Mouse (Mus musculus): ENCODE data around the gene Tmem184b.

Tmem184b gene

DNA sequence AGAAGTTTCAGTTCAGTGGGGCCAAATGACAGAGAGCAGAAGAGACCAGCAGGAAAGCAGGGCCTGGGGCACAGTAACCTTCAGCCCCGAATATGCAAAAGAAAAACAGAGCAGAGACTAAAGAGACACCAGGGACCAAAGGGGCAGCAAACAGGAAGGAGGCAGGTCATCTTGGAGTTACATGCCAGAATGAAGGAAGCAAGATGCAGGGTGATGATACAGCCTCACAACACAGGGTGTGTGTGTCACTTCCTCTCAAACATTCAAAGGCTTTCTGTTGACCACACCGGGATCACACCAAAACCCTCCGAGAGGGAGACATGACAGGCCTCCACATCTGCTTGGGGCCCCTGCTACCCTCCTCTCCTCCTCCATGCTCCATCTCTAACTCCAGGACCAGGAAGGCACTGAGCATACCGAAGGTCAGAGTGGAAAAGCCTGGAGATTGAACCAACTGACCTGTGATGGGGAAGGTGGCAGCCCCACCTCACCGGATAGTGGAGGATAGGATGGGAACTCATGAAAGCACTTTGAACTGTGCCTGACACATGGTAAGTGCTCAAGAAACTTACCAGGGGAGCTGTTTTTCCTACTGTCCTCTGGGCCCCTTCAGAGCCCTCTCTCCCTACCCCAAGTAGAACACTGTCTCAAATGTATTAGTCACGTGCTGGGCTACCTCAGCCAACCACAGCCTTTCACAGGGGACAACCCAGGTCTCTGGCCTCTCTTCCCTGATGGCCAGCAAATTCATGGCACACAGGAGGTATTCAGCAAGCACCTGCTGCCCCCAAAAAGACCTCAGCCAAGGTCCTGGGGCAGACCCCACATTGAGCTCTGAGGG, 3.0 kb downstream of the Tmem184b start:
- in situ Hi-C loops (cut with MboI, MseI): loop anchor here (5.0 kb wide), 1 partner anchor 42 kb away; no protein-coding TSS in a partner anchor

DNA sequence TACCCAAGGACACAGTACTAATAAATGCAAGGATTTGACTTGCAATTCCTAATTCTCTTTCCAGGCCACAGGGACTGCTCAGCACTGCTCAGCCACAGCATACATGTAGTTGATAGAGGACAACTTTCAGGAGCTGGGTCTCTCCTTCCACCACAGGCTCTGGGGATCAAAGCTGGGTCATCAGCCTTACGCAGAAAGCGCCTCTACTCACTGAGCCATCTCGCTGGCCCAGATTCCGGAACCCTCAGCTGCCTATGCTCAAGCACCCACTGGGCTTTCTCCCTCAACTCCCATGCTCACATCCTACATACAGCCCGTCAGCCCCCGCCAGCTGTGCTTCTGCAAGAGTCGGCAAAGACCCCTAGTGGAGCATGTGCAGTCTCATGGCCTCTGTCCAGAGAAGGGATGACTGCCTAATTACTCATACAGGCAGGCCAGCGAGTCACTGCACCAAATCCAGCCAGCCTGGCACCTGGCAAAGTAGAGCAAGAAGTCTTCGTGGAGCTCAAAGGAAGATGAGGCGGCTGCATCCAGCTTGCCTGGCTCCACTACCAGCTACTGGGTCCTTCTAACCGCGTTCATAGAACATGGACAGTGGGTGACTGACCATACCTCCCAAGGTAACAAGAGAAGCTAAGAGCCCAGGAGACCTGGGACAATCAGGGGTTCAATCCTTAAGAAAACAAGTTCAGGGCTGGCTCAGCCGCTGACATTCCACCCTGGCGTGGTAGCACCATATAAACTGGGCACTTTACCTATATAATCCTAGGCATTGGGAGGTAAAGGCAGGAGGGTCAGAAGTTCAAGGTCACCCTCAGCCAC, 3.9 kb downstream of the Tmem184b start:
- in situ Hi-C loops (cut with MboI, MseI): loop anchor here (5.0 kb wide), 1 partner anchor 43 kb away; no protein-coding TSS in a partner anchor

DNA sequence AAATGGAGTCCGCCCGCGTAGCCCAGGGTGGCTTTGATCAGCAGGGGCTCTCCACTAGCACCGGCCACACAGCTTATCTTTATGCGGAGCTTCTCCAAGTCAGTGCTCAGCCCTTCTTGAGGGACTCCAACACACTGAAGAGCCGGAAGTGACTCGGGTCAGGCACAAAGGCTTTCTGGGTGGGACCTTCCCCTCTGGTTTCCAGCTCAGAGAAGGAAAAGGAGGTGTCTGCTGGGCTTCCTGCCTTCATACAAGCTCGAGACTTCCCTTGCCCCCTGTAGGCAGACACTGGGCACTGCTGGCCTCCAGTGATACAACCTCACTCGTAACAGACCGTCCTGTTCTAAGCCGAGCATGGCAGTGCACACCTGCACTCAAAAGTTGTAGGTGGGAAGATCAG, 6.6 kb downstream of the Tmem184b start:
- in situ Hi-C loops (cut with MboI, MseI): no loop called here

DNA sequence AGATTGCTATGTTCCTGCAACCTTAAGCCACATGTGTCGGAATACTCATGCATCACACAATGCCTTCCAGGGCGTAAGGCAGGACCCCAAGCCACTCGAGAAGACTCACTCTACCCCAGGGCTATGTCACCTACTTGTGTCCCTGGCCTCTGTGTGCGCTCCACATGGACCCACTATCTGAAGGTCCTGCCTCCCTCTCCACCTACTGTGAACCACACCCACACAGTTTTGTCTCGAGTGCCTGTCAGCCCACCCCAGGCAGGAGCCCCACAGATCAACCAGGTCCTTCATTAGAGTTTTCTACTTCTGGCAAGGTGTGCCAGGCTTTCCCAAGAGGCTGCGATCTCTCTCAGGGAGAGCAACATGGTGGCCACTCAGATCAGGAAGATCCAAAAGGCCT, 8.1 kb downstream of the Tmem184b start:
- in situ Hi-C loops (cut with MboI, MseI): no loop called here

DNA sequence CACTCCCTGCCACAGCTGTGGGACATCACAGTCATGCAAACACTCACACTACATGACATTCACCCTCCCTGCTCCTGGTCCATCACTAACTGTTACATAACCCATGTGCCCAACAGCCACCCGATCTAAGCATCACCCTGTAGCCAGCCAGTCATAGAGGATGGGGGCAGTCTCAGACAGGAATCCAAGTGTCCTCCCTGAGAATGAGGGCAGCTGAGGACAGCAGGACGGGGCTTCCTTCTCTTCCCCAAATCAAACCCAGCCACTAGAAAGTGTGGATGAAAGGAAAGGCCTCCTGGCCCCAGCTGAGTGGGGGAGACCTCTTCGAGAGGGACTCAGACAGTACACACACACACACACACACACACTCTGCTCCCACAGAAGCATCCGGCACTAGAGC, 8.5 kb downstream of the Tmem184b start:
- in situ Hi-C loops (cut with MboI, MseI): no loop called here

DNA sequence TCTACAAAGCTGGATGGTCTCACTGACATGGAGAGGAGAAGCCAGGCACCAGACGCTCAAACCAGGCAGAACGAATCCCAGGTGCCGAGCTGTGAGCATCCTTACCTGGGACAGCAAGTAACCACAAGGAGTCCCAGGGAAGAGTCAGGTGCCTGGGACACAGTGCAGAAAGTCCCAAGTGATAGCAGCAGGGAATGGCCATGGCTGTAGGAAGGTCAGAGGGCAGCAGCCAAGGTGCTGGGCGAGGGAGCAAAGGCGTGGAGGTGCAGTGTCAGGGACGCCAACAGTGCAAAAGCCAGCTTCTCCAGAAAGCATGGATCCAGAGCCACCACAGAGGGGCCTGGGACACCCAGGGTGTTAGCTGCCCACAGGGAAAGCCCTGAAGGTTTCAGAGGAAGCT, 10.3 kb downstream of the Tmem184b start:
- in situ Hi-C loops (cut with MboI, MseI): no loop called here

DNA sequence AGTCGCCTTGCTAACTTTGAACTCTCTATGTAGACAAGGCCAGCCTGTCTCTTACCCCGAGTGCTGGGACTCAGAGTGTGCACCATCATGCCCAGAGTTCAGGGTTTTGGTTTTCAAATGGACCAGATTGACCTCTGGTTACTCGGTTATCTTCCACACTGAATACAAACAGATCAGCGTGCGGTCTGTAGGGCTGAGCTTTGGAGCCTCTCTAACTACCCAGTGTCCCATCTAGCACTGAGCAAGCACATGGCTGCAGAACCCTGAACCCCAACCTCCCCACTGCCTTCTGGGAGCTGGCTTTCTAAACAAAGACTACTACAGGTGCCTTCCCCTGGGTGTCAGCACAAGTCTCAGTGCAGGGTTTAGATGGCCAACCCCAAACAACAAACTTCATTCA, 10.8 kb downstream of the Tmem184b start:
- in situ Hi-C loops (cut with MboI, MseI): no loop called here

DNA sequence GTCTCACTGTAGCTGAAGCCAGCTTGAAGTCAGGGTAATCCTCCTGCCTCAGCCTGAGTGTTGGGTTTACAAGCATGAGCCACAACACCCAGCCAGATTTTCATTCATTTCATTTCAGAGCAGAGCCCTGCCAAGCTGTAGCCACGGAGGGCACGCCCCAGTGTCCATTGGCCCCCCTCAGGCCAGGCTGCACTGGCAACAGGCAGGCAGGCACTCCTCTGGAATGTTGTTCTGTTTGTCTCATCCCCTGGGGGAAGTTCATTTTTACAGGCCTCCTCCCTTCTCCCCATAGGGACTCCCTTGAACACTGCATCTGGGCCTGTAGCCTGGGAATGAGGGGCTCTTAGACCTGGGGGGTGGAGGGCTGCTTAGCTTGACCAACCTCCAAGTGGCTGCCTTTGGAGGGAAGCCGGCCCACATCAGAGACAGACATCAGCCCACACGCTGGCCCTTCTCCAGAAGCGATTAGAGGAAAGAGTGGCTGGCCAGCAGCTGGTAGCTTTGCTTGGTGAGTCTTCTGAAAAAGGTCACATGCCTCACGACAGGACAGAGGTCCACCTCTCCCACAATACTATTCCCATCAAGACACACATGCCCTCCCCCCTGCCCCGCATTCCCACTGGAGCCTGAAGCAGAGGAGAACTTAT, 11.8 kb downstream of the Tmem184b start:
- in situ Hi-C loops (cut with MboI, MseI): no loop called here

DNA sequence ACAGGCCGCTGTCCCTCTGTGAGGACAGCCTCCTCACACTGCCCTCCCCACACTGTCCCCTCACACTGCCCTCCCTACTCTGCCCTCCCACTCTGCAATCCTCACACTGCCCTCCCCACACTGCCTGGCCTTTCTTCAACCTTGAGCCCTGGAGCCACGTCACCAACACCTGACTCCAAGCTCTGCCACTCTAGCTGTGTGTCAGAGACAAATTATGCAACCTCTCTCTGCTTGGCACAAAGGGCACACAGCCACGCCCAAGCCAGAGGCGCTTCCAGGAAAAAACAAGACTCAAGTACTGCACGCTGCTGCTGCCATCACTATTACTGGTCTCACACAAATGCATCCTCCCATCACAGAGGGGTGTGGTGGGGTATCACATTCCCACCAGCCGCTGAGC, 12.9 kb downstream of the Tmem184b start:
- in situ Hi-C loops (cut with MboI, MseI): no loop called here

DNA sequence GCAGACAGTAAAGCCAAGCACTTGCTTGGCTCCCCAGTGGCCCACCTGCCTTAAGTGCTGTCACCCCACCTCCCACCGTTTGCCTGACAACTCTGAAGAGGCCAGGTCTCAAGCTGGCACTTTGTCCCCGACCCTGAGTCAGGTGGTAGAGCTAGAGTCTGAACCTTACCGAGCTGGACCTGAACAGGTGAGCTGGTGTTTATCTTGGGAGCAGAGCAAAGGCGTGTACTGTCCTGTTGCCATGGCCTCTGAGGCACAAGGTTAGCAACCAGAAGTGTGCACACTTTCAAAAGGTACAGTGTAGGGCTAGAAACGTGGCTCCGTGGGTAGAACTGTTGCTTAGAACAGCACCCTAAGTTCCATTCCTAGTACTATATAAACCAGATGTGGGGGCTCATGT, 15.2 kb downstream of the Tmem184b start:
- in situ Hi-C loops (cut with MboI, MseI): no loop called here

DNA sequence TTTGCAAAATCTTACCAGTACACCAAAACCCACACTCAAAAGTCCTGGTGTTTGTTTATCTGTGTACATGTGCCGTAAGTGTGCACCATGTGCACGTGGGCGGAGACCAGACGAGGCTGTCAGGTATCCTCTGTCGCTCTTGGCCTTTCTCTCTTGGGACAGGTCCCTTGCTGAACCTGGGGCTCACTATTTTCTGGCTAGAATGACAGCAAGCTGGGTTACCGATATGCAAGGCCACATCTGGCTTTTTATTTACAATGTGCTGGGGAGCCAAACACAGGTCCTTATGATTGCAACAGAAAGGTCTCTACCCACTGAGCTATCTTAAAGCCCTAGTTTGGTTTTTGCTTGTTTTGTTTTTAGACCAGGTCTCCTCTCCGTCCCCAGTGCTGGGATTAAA, 15.8 kb downstream of the Tmem184b start:
- in situ Hi-C loops (cut with MboI, MseI): no loop called here

DNA sequence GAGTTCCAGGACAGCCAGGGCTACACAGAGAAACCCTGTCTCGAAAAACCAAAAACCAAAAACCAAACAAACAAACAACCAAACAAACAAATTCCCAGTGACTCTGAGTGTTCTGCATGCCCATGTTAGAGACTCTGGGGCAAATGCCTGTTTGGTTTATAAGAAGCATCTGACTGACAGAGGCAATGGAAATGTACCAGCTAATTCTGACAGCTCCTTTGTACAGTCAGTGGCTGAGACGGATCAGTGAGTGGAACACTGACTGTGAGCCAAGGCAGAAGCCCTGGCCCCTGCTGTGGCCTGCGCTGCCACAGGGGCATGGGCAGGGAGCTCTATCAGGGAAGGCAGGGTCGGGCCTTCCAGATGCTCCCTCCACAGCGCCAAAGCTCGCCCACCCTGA, 16.3 kb downstream of the Tmem184b start:
- in situ Hi-C loops (cut with MboI, MseI): no loop called here

DNA sequence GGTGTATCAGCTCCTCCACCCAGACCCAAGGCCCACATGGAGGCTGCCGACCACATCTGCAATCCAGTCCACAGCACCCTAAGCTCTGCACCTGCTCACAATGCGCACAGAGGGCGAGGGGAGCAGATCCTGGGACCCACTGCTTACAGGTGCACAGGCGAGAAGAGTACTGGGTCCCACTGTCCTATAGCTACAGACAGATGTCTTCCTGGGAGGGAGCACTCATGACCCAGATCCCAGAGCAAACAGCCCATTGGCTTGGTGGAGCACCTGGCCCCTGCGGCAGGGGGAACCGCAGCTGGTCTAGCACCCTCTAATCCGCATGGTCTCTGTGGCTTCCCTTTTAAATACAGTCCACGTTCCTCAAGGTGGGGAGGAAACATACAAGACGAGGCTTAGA, 21.7 kb downstream of the Tmem184b start:
- in situ Hi-C loops (cut with MboI, MseI): no loop called here

DNA sequence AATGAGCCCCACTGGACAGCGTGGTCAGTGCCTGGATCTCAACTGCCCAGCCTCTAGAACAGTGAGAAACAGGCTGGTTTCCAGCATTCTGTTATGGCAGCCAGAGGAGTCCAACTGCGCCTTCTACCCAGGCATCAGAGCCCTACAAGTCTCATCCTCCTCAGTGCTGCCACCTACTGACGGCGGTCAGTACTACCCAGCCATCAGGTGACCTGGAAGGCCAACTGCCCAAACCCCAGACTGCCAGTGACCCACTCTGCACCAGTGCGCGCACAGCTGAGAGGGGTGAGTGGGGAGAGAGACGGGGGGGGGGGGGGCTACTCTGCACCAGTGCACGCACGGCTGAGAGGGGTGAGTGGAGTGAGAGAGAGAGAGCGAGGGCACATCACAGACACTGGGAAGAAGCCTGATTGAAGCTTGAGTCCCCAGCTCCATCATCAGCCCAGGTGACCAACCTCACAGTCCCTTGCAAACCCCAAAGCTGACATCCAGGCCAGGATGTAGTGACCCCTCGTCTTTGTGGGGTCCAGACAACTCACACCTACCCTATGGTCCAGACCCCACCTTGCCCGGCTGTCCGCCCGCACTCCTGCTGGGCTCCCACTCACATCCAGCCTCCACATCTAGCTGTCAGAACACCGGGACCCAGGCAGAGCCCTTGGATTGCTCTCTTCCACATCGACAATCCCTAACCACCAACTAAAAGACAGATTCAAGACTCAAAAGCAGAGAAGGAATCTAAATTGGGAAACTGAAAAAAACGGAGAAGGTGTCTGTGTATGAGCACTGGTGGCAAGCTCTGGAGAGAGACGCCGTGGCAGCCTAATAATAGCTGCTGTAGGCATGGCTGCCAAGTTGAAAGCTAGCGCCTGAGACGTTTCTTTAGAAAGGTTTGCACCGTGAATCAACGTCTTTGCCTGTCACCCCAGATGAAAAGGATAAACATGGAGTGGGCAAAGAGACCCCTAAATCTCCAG, 22.6 kb downstream of the Tmem184b start:
- in situ Hi-C loops (cut with MboI, MseI): no loop called here

DNA sequence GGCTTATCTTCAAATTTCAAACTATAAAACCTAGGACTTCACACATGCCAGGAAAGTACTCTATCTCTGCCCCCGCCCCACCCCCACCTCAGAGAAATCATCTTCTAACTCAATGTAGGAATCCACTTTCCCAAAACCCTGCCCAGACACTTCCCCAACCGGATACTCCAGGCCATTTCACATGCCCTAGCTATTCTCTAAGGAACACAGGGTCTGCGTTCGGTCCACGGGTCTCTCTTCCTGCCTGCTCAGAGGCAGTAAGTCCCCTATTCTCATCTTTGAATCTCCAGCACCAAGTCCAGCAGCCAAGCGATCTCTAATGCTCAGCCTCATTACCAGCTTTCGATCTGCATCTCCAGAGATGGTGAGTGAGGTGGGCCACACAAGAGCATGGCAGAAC, 23.7 kb downstream of the Tmem184b start:
- in situ Hi-C loops (cut with MboI, MseI): loop anchor here (5.0 kb wide), 1 partner anchor 87 kb away; no protein-coding TSS in a partner anchor

DNA sequence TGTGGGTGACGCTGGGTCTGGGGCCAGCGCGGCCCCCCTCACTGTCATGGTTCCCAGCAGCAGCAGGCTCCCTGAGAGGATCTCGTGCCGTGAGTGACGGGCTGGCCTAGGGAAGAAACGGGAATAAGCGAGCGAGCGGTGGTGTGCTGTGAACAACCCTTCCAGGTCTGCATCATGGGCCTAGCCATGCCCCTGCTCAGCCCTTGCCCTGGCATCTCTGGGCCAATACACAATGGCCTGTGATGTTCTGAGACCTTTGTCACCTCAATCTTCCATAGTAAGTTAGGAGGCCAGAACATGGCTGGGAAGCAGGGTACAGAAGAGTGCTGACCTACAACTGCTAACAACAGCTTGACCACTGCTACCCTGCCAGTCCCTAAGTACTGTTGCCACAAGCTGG, 24.8 kb downstream of the Tmem184b start:
- in situ Hi-C loops (cut with MboI, MseI): loop anchor here (5.0 kb wide), 1 partner anchor 86 kb away; no protein-coding TSS in a partner anchor

DNA sequence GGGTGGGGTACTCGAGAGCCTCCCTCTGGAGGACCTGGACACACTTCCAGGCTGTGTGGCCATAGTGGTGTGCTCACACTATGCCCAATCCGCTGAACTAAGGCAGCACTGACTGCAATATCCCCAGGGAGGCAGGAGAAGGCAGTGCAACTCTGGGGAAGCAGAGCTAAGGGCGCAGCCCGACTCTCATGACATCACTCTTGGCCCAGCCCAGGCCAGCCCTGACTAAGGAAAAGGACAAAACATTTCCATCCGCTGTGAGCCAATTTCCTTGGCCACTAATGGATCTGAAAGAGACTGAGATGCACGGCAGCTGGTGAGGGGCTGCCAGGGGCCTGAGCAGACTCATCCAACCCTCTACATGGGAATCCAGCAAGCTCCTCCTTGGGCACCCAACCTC, 25.7 kb downstream of the Tmem184b start:
- in situ Hi-C loops (cut with MboI, MseI): loop anchor here (5.0 kb wide), 1 partner anchor 85 kb away; no protein-coding TSS in a partner anchor

DNA sequence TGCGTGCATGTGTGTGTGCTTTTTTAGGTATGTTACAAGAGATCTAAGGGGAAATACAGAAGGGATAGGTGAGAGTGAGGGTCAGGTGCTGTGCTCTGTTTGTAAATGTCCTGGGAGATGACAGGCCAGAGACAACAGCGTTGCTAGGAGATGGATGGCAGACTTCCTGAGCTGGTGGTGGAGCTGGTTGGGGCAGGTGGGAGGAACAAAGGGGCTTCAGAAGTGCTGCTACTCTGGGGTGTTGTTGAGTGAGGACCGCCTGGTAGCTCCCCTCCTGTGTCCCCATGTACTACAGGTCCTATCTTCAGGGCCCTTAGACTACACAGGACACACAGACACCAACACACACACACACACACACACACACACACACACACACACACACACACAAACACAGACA, 28.6 kb downstream of the Tmem184b start:
- in situ Hi-C loops (cut with MboI, MseI): loop anchor here (5.0 kb wide), 1 partner anchor 82 kb away; no protein-coding TSS in a partner anchor

DNA sequence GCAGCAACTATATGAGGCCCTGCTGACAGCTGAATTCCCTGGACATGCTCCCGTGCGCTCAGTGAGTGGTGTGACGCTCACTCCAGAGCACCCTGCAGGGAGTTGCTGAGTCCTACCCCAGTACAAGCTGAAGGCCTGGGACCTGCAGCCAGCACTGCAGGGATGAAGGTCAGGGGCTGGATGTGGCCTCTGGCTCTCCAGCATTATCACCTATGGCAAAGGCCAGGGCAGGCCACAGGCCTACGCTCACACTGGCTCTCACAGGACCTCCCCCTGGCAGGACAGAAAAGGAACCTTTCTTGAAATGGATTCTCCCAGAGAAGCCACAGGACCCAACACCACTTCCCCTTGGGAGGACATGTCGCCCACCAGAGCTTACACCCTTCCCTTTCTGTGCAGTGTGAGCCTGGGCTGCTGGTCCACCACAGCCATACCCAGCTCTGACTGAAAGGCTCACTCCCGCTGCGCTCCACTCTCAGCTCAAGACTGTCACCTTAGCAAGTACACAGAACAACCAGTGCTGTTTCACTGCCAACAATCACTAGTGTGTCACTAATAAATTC, 33.0 kb downstream of the Tmem184b start:
- in situ Hi-C loops (cut with MboI, MseI): no loop called here

DNA sequence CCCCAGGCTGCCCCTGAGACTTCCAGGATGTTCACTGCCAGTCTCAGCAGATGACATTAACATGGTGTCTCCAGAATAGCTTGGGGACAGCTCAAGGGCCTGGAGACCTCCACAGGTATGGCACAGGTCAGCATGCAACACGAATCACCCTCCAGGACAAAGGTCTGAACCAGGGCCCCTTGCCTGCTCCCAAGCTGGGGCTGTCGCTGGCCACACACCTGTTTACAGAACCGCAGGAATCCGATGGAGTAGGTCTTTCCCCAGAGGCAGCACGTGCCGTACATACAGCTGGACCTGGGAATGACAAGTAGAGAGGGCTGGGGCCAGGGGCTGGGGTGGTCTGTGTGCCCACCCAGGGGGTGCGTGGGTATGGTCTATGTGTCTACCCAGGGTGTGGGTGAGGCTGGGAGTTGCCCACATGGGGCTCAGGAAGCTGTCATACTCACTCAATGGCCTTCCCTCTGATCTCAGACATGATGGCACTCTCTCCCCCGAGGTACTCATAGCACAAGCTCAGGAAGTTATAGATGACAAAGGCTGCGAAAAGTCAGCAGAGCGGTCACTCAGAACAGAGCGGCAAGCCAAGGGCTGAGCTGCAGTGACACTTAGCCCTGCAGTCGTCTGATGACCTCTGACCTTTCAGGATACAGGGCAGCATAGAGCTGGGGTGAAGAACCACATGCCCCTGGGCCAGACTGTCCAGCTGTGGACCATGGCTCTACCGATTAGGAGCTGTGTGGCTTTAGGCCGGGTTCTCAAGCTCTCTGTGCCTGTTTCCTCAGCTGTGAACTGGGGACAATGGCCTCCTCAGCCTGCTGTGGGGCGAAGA, 33.7 kb downstream of the Tmem184b start:
- in situ Hi-C loops (cut with MboI, MseI): no loop called here

Data from T-helper 2 cell (primary cell).